Mouse (Mus musculus) cerebellum, postnatal 36 days (tissue): ENCODE data around the gene Igf1r.
A peak's percentile ranks its signal among the peaks of the same experiment; 100 is the strongest.

ENCODE experiments used
- DNase-seq, 2 experiments: peaks; one replicate each; pipeline ENCODE4 v3.0.0; 2021 to 2022; ENCODE audit warnings: mixed read lengths in 2 of 2

Igf1r gene

DNA sequence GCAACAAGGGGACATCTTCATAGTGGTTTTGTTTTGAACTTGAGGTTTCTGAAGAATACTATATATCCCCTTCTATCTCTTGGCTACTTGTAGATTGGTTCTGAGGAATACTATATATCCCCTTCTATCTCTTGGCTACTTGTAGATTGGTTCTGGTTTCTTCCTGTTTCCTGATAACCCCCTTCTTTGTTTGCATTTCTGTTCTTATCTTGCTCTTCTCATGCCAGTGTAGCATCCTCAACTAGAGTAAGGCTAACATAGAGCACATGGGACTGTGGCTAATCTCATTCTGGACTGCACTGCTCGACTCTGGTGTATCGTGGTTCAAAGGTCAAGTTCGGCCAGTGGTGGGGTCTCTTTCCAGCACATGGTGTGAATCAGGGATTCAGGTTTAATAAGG is 58.2 kb downstream of the Igf1r start:
- no peak for DNase-seq

DNA sequence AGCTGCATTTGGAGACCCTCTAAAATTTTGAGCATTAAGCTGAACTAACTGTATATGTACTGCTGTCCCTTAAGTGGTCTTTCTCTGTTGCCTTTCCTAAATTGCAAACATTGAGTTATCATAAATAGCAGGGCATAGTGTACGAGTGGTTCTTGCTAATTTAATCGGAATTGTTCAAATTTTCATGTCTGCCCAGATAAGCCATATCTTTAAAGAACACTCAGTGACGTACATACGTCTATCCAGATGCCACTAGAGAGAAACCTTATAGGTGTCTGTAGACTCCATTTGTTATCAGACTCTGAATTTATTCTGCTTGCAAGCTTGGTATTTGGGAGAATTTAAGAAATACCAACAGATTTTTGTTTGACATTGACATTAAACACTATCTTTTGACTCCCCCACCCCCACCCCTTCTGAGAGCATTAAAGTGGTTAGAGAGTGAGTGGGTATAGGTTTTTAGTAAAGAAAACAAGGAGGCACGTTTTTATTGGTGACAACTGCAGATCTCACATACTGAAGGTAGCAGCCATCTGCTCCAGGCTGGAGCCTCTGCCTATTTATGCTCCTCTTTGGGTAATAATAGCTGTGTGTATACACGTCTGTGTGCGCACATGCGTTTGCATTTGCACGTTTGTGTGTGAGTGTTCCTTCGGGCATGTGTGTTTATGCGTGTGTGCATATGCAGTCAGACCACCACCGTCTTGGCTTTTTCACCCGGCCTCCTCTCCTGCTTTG is 58.9 kb downstream of the Igf1r start:
- DNase-seq: no peak

DNA sequence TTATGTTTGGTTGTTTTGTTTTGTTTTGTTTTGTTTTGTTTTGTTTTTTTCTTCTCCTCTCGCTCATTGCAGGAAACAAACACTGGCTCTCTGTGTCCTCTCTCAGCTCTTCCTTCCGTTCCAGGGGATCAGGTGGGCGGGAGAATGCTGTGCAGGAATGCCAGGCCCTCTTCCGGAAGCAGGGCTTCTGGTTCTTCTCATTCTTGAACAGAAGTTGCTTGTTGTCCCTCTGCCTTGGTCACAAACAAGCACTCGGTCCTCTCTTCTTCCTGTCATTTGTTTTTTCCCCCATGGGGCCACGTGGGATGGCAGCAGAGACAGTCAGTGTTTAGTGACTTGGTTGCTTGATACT is 59.5 kb downstream of the Igf1r start:
- no peak for DNase-seq

DNA sequence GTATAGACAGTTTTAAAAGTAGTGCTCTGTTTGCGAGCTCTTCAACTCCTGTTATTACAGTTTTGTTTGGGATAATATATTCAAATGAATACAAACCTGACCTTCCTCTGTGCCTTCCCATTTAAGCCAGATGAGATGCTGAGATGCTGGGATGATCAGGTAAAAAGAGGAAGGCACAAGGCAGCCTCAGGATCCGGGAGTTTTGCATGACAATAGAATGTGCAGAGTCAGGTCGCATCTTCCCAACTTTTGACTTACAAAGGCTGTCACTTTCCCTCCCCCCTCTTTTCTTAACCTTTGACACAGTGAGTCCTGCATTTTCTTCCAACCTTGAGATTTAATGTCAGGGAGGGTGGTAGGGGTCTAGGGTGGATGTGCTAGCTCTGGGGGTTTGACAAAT is 61.9 kb downstream of the Igf1r start:
- DNase-seq: no peak

DNA sequence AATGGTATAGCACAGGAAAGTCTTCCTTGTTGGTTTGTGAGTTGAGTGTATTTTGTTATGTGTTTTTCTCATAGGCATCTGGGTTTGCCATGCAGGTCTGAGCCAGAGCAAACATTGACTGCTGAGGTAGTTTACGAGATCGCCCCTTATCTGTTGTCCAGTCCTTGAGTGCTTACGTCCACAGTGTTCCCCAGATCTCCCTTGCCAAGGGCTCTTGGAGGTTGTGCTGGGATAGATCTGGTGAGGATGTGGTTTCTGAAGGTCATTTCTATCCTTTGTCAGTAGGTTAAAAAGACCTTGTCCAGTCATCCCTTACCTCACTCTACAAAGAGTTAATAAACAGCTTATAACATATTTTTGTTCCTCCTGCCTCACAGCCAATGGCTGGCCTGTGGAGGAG is 62.8 kb downstream of the Igf1r start:
- DNase-seq: no peak

DNA sequence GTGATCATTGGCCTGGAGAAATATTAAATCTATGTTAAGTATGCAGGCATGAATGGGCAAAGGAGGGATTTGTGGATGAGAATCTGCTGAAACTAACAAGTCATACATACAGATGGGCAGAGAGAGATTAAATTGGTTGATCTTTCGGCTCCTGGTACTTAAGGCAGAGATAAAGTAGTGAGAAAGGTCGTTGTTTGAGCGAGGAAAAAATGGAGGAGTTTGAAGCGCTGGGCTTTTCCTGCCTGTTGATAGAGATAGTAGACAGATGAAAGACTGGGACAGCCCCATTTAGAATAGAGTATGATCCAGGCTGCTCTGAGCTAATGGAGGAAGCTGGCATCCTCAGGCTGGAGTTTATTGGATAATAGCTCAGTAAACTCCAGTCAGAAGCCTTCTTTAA is 65.4 kb downstream of the Igf1r start:
- no peak for DNase-seq

DNA sequence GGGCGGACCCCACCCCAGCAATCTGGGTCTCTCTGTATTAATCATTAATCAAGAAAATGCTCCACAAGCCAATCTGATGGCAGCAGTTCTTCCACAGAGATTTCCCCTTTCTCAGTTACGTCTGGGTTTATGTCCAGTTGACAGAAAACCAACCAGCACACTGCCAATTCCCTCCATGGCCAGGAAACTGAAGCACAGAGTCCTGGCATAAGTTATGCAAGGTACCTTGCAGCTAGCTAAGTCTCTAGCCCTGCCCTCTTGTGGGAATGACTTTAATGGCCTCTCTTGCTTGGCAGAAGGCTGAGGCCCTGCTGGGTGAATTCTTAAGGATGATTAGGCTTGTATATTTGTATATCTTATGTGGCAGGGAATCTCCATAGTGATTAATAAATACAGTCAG is 67.9 kb downstream of the Igf1r start:
- no peak for DNase-seq

DNA sequence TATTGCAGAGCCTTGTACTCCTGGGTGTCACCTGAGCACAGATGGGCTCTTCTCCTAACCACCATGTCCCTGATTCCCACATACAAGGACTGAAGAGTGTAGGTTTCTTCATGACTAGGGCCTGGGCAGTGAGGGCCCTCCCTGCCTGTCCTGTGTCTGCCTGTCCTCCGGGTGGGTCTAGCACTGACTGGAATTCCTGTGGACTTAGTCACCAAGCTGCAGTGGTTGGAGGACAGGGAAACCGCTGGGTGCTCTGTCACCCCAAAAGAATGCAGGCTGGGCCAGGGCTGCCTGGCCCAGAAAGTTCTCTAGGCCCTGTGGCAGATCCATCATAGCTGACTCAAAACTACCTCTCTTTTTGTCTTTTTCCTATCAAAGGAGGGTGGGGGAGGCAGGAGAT is 69.1 kb downstream of the Igf1r start:
- no peak for DNase-seq

DNA sequence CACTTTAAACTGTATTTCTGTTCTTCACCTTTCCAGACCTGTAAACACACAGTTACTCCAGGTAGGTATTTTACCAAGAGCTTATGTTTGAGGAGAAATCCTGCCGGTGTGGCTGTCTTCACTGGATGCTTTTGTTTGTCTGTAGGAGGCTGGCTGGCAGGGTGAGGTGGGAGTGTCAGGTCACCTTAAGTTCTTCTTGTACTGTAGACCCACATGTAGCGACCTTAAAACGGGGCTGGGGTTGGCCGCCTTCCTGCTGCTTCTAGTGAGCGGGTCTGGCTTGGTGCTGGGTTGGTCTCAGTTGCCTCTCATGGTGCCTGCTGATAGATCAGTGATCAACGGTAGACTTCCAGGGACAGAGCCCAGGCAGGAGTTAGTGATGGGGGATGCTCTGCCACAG is 69.6 kb downstream of the Igf1r start:
- no peak for DNase-seq

DNA sequence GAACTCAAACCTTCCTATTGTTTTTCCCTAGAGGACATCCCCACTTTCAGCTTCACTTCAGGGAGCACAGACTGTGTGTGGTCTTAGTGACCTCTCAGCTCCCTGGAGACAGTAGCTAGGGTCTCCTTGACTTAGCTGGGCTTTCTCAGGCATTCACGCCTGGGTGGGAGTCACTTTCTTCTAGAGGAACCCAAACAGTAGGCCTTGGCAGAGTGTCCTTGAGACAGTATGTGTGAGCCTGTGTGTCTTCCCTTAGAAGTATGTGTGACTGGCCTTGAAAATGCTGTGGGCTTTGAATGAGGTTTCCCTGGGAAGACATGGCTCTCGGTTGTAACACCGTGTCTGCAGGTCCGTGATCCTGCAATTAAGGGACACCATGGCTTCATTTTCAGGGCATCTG is 71.3 kb downstream of the Igf1r start:
- no peak for DNase-seq

DNA sequence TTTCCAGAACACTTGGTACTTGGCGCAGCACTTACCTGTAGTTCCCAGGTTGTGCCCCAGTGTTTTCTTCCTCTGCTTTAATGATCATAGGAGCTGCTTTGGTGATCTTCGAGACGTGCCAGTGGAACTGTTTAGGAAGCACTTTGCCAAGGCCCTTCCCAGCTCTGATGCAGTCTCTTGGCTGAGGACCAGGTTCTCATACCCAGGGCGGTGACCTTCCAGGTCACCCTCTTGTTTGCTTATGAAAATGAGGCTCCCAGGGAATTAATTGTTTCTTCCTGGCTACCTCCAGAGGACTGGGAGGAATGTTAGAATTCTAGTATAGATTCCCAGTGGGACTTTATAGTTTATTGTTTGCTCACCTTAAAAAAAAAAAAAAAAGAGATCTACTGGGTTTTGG is 72.0 kb downstream of the Igf1r start:
- DNase-seq: no peak

DNA sequence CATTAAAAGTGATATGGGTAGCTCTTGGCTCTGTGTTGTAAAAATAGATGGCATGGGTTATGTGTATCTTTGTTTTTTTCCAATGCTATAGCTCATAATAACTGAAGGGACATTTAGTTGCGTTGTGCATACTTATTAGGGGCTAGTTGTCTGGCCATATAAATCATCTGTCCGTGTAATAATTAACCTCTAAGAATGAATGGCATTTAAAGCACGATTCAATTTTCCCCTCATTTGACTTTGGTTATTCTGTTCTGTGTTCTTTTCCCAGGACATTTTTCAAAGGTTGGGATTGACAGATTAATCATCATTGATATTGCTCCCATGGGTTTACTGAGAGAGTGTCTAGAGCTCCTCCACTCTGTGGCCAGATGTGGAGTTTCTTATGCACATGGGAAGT is 72.8 kb downstream of the Igf1r start:
- no peak for DNase-seq

DNA sequence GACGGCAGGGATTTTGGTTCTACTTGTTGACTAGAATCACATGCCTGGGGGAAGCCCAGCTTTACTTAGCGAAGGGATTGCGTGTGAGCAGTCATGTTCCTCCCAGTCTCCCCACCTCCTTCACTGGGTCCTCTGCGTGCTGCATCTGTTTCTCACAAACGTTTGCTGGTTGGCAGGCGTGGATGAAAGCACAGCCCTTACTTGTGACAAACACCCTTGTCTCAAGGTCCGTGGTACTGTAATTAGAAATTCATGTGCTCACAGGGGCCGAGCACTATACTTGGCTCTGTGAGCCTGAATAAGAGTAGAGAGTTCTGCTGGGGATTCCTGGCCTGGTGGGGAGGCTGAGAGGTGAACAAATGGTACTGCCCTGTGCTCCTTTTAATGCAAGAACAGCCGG is 73.4 kb downstream of the Igf1r start:
- no peak for DNase-seq

DNA sequence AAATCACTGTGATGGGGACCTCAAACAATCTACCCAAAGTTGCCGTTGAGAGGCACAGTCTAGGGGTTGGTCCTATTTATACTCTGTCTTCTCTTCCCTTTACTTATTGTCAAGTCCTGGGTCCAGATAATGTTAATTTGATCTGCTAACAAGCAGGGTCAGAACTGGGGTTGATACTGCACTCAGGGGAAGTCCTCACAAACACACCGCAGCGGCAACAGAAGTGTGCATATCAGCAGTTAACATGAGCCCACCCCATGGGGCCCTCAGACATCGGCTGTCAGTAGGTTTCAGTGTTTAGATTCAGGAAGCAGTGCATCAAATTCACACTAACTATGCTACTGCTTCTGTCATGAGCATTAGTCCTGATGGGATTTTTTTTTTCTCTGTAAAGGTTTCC is 75.5 kb downstream of the Igf1r start:
- no peak for DNase-seq

DNA sequence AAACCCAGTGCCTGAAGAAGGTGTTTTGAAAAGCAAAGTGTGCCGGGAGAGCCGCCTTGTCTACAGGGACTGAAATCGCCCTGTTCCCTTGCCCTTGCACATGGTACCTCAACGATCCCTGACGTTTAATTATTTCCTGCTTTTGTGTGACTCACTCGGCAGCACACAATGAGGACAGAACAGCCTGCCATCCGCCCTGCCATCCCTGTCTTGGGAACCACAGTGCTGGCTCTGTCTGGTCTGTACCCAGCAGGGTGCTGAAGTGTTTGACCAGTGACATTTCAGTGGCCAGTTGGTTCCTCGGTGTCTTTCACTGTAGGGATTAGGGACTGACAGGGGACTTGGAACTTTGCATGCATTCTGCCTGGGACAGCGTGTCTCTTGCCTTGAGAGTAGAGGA is 78.2 kb downstream of the Igf1r start:
- peak; percentile 77 to 83 for DNase-seq

DNA sequence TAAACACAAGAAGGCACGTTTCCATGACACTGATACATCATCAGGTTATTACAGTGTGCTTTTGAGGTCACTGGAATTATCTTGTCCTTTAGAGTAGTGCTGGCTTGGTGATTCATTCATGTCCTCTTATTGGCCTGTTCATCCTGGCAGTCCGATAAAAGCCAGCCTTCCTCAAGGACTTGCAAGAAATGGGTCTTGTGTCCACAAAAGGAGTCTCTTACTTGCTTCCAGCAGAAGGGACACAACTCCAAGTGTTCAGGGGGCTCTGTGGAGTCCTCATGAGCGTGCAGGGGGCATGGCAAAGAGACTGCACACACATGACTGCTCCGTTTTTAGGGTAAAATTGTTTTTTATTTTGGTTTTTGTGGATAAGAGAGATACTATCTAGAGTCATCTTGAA is 83.9 kb downstream of the Igf1r start:
- no peak for DNase-seq

DNA sequence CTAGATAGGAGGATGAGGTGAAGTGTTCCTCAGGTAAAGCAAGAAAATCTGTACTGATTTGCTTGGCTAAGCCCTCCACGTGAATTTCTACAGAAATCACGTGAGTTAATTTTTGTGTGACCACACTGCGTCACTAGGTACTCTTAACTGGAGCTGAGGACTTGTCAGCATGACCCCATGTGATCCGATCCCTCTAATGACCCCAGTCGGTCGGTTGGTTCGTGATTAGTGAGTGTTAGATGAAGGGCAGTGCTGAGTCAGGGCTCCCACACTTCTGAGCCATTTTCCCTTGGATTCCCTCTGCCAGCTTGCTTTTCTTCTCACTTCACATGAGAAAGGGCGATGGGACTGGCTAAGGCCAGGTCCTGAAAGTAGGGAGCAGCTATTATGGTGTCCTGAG is 86.2 kb downstream of the Igf1r start:
- DNase-seq: no peak

DNA sequence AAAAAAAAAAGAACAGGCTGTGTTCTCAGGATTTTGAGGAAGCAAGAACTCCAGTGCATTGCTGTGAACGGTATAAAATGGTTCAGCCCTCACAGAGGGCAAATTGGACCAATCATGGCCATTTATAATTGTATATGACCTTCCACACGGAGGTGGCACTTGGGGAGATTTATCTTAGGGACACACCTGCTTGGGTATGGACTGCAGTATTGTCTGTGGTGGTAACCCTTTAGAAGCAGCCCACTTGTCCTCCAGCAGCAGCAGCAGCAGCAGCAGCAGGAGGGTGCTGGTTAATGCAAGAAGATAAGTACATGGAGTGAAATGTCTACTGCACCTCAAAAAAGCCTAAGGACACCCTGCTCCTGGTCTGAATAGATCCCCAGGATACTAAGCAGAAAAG is 86.9 kb downstream of the Igf1r start:
- DNase-seq: no peak

DNA sequence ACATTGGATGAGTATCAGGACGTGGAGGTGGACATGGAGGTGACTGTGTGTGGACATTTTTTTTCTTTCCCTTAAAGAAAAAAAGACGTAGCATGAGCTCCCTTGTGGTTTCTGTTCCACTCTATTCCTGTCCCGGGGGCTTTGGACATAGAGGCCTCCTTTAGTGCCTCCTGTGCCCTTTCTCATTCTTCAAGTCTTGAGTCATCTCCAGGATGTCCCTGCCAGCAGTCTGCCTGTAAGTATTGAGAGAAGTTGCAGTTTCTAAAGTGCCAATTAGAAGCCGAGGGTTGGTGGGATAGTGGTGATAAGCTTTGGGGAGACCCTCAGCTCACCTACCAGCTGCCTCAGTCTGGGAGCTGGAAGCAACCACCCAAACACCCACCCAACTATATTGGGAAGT is 92.0 kb downstream of the Igf1r start:
- DNase-seq: no peak

DNA sequence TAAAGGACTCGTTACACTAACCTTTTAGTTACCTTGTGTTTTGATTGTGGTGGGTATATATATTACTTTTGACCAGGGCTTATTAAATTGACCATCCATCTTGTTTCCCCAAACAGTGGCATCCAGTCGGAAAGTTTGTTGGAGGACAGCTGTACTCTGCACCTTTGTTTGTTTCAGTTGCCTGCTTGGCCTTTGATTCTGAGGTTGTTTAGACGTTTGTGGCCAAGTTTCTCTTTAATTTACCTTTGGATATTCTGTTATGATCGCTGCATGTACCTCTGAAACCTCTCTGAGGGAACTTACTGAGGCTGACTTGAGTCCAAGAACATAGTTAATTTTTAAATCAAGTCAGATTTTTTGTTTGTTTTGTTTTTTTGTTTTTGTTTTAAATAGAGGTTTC is 94.5 kb downstream of the Igf1r start:
- DNase-seq: no peak

DNA sequence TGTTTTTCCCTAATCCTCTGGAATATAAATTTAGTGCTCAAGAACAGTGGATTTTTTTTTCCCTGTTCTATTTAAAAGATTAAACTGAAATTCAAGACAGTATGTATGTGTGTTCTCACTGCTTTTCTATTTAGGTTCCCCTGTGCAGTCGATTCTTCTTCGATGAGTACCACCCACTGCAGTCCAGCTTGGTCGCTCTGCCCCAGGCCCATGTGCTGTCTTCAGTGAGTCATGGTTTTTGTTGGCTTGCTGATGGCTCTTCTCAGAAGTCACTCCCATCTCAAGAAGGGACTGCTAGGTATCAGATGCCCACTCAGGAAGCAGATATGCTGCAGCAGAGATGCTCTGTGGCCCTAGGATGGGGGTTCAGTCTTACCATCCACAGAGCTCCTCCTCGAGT is 95.9 kb downstream of the Igf1r start:
- DNase-seq: no peak

DNA sequence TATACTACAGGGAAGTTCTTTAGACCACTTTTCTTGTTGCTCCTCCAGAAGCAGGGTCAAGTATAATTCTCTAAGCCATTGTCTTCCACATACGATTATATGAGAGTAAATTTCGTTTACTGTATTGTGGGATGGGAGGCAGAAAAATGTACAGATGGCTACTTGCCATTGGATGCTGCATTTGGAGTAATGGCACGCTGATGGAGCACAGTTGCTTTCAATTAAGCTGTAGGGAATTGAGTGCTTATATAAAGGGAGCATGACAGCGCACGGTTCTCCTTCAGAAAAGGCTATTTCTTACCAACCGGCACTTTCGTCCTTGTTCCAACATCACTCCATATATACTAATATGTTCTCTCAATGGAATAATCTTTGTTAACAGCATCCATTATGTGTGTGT is 96.4 kb downstream of the Igf1r start:
- no peak for DNase-seq

DNA sequence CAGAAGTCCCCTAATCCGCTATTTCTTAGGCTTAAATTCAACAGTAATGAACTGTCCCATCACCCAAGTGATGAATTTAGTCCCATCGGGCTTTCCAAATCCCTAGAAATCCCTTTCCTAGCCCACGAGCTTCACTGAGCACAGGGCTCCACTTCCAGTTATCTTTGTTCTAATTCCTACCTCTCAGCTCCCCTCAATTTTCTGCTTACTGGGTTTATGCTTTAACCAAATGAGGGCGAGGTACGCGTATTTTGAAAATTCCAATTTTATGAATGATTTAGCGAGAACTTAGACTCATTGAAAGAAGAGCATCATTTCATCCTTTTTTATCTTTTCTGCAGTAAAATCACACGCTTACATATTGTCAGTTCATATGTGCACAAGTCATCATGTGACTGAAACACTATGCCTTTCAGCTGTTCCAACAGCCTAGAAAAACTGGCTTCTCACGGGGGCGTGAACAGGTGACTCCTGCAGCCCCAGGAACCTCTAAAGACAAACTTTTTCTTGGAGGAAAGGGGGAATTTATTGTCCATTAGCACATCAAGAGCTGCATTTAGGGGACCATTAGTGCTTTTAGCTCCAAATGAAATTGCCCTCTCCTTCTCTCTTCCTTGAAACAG is 100.5 kb downstream of the Igf1r start:
- no peak for DNase-seq

DNA sequence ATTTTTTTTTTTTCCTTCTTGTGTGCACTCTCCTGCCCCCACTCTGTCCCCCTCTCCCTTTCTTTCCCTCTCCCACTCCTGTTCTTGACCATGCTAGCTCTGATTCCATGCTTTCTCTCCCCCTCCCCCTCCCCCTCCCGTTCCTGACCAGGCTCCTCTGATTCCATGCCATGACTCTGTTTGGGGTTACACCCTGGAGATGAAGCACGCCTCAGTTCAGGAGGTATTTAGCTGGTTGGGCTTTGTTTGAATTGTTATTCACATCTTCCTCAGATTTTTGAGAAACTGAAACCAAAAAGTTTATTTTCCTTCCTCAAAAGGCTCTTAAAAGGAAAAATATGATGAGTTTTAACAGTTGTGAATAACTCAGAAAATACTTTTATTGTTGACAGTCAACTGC is 101.9 kb downstream of the Igf1r start:
- DNase-seq: no peak

DNA sequence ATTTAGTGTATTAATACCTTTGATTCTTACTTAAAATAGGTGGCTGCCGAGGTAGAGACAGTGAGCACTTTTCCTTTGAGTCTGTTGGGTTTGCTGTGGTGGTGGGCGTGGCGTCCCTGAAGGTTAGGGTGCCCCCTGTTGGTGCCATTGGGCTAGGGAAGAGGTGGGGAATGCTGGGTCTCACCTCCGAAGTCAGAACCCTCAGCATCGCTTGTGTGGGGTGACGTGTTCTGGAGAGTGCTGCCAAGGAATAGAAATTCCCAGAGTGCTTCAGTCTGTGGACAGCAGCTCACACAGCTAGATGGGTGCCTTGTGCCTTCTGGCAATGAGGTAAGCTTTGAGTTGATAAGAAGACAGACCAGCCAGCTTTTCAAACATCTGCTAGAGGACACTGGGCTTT is 102.3 kb downstream of the Igf1r start:
- DNase-seq: no peak
